Mouse (Mus musculus): ENCODE results near the gene Fem1b.

Fem1b gene

DNA sequence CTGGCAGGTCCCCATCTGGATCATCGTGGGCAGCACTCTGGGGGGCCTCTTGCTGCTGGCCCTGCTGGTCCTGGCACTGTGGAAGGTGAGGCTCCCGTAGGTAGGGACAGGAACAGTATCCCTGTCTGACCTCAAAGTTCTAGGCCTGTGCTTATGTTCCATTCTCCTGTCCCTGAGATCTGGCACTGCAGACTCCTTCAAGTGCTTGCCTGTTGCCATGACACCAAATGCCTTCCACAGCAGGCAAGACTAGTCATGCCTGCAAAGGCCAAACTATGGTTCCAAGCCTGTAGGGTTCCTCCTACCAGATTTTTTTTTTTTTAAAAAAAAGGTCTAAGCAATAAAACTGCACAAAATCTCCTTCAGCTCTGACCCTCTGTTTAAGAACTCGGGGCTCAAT, 29.8 kb downstream of the Fem1b start:
- DNase-seq (ENCODE audit: low spot score in 2 of 2) = no peak

DNA sequence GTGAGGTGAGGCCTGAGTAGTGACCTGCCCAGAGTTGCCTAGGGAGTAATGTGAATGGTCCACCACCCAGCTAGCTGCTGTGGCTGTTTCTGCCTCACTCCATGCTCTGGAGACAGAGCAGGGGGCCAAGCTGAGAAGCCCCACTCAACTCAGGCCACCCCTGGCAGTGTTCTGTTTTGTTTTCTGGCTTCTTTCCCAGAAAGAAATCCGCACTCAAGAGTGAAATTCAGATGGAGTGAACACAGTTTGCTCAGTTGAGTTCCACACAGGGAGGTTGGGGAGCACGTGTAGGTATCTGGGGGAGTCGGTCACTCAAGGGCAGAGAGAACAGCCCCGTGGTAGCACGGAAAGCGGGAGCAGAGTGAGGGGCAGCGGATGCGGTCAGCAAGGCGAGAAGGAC, 33.0 kb downstream of the Fem1b start:
- DNase-seq (ENCODE audit: low spot score in 2 of 2) = no peak

DNA sequence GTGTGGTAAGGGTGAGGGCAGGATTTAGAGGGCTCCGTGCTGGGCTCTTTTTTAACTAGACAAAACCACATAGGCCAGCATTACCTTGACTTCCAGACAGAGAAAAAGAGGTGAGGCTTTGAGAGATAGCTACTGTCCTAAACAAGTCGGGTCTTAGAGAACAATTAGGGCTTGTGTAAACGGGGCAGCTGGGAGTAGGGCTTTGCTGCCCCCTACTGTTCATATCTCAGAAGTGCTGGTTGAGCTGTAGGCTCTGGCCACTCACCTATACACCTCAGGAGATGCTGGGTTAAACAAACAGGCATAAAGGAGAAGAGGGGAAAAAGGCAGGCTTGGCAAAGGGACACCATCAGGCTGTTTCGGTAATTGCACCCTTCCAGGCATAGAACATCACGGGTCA, 34.3 kb downstream of the Fem1b start:
- DNase-seq (ENCODE audit: low spot score in 2 of 2) = peak; percentile 23 to 39

DNA sequence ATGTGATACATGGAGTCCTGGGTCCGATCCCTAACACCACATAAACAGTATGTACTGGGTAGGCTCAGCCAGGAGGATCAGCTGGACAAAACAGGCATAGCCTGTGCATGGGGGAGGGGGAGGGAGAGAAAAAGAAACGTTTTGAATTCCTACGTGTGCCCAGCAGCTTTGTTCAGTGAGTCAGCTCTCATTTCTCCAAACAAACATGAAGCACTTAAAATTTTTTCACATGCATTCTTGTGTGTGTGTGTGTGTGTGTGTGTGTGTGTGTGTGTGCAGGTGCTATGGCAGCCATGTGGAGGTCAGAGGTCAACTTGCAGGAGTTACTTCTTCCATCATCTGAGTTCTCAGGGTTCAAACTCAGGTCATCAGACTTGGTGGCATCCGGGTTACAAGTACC, 36.3 kb downstream of the Fem1b start:
- DNase-seq (ENCODE audit: low spot score in 2 of 2) = no peak

DNA sequence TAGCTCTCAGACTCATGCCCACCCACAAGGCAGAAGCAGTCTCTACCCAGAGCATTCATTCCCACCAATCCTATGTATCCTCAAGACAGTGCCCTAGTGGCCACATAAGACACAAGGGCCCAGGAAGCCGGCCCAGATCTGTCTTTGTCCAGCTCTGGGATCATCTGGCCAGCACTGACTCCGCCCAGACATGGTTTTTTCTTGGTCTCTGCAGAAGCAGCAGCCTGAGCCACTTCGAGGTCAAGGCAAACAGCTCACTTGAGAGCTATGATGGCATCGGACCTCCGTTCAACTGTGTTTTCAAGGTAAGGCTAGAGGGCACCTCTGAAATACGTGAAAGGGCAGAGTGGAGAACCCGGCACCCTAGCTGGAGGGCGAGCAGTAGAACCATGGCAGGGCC, 39.0 kb downstream of the Fem1b start:
- no peak for DNase-seq (ENCODE audit: low spot score in 2 of 2)

DNA sequence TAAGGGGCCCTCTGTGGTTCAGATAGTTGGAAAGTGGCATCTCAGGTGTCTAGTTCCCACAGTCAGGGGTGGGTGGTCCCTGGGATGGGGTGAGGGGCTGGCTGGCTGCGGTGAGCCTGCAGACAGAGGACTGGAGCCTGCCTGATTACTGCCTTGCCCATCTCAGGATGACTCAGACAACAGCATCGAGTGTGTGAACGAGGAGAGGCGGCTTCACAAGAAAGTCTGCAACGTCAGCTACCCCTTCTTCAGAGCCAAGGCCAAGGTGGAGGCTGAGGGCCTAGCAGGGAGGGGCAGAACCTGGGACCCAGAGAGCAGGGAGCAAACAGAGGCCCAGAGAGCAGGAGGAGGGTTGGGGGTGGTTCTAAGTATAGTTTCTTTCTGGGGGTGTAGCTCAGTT, 43.4 kb downstream of the Fem1b start:
- no peak for DNase-seq (ENCODE audit: low spot score in 2 of 2)

DNA sequence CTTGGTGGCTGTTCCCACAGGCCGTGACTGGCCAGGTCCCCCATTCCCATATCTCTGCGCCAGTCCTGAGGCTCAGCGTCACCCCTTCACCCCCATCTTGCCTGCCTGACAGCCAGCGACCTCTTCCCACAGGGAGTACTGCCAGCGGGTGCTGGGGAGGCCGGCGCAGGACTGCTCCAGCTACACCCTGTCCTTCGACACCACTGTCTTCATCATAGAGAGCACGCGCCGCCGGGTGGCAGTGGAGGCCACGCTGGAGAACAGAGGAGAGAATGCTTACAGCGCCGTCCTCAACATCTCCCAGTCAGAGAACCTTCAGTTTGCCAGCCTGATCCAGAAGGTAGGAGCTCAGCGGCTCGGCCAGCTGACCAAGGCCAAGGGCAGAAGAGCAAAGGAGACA, 44.3 kb downstream of the Fem1b start:
- no peak for DNase-seq (ENCODE audit: low spot score in 2 of 2)

DNA sequence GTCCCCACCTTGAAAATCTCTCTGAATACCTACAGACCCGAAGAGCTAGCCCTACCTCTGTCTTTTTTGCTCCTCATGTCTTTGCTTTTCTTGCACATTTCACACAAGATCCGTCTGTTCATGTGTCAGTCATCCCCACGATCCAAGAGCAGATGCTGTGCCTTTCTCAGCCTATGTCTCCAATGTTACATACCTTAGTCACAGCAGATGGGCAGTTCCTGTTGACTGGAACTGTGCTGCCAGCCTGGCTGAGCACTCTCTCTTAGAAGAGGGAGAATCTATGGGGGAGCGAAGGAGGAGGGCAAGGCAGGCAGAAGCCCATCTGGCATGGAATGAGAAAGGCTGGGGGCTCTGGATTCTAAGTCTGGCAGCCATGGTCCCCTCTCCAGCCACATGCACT, 46.4 kb downstream of the Fem1b start:
- no peak for DNase-seq (ENCODE audit: low spot score in 2 of 2)

DNA sequence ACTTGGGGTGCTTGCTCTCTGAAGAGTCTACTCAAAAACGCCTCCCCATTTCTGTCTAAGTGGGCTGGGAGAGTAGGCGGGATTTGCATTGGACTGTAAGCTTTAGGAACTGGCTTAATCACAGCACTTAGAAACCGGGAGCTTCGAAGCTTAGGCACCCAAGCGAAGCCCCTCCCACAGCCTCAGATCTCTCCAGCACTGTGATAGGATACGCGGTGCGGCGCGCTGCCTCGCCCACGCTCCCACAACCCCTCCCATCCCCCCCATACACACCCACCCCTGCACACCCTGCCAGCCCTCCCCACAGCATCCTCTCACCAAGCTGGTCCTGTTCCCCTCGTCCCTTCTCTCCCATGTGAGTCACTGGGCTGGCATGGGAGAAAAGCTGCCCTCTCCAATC, 48.3 kb downstream of the Fem1b start:
- no peak for DNase-seq (ENCODE audit: low spot score in 2 of 2)

DNA sequence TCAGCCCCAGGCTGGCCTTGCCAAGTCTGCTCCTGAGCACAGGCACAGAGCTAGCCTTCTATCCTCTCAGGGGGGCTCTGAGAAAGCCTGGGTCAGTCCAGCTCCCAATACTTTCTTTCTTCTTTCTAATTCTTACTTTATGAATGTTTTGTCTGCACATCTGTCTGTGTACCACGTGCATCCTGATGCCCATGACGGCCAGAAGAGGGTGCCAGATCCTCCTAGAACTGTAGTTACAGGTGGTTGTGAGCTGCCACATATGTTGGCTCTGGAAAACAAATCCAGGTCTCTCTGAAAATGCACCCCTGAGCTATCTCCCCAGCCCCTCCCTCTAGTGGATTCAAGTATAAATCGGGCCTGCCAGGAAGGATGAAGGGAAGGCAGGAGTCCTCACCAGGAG, 52.1 kb downstream of the Fem1b start:
- no peak for DNase-seq (ENCODE audit: low spot score in 2 of 2)

DNA sequence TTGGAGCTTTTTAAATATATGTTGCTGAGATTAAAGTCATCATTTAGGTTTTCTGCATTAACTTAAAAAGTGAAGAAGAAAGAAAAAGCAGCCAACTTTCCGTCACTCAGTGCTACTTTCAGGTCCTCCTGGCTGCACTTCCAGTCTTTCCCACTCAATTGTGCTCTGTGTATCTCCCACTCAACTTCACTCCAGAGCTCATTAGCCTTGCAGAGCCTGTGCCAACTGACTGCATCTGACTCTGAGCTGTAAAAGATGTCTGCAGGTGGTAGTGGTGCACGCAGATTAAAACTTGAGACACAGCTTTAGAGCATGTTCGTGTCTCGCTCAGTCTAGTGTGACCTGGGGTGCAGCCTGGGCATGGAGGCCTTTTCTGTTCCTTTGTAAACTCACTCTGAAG, 53.4 kb downstream of the Fem1b start:
- no peak for DNase-seq (ENCODE audit: low spot score in 2 of 2)

DNA sequence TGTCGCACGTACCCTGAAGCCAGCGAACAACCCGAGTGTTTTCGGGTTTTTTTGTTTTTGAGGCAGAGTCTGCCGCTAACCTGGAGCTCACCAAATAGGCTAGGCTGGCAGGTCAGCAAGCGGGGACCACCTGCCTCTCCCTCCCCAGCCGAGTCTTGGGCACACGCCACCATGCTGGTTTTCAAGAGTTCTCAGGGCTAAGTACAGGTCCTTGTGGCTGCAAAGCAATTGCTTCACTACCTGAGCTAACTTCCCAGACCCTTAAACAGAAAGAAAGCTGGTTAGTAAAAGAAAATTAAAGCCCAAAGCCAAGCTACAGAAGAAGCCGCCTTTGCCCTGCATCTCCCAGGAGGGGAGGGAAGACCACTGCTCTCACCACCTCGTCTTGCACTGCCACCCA, 61.4 kb downstream of the Fem1b start:
- DNase-seq (ENCODE audit: low spot score in 2 of 2) = no peak

DNA sequence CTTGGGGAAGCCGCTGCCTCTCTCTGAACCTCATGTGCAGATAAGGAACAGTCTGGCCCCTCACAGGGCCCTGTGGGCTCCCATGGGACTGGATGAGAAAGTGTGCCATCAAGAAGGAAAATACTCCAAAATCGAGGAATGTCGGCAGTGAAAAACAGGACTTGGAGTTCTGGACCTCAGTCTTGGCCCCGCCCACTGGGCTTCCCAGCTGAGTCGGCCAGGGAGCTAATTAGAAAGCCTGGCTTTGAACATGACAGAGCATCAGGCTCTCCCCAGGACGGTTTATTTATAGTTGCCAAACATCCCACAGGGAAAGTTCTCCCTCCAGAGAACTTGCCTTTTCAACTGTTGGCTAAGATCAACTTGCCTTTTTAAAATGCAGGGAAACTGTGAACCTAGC, 62.1 kb downstream of the Fem1b start:
- no peak for DNase-seq (ENCODE audit: low spot score in 2 of 2)

DNA sequence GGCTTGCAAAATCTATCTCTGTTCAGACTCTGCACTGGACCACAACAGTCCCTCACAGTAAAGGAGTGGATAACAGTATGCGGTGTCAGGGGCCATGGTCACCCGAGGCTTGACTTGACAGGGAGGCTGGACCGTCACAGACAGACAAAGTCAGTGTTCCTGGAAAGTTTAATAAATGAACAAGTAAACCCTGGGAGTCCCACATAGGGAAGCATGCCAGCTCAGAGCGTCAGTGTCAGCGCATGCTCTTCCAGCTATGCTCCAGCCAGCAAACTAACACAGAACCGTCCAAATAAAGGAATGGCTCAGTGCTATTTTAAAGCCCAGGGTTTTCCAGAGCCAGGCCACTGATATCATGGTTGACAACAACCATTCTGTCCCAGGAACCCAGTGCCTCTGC, 65.1 kb downstream of the Fem1b start:
- DNase-seq (ENCODE audit: low spot score in 2 of 2) = no peak

DNA sequence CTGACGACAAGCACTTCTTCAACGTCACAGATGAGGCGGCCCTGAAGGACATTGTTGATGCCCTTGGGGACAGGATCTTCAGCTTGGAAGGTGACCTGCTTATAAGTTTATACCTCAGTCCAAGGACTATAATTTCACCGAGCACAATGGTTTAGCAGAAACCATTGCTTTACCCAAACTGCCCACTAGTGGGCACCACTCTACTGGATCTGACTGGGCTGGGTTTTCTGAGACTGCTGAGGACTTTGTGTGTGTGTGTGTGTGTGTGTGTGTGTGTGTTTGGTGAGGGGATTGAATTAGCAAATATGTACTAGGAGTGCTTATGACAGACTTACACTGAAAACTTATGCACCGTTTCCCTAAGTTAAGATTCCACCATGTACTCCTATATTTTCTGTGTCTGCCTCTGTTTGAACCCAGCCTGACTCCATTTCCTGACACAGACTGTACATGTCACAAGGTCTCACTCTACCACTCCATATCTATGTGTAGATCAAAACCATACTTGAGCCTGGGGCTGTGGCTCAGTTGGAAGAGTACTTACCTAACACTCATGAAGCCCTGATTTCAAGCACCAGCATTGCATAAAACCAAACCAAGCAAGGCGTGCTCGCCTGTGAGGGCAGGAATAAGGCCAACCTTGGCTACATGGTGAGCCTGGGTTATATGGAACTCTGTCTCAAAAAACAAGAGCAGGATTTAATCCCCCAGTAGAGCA, 67.0 kb downstream of the Fem1b start:
- peak in 1 of 2 experiments; percentile 29 for DNase-seq (ENCODE audit: low spot score in 2 of 2)

Measured in urinary bladder, adult 18-20 months (tissue).